Mouse (Mus musculus) frontal cortex, postnatal 10 days (tissue): ENCODE results near the gene Lin52.

Experiments
- DNase-seq, 2 experiments: peaks; one replicate each; pipeline ENCODE4 v3.0.0; 2022; ENCODE audit warnings: low spot score in 2 of 2, mixed read lengths in 1 of 2

Gene Lin52

DNA sequence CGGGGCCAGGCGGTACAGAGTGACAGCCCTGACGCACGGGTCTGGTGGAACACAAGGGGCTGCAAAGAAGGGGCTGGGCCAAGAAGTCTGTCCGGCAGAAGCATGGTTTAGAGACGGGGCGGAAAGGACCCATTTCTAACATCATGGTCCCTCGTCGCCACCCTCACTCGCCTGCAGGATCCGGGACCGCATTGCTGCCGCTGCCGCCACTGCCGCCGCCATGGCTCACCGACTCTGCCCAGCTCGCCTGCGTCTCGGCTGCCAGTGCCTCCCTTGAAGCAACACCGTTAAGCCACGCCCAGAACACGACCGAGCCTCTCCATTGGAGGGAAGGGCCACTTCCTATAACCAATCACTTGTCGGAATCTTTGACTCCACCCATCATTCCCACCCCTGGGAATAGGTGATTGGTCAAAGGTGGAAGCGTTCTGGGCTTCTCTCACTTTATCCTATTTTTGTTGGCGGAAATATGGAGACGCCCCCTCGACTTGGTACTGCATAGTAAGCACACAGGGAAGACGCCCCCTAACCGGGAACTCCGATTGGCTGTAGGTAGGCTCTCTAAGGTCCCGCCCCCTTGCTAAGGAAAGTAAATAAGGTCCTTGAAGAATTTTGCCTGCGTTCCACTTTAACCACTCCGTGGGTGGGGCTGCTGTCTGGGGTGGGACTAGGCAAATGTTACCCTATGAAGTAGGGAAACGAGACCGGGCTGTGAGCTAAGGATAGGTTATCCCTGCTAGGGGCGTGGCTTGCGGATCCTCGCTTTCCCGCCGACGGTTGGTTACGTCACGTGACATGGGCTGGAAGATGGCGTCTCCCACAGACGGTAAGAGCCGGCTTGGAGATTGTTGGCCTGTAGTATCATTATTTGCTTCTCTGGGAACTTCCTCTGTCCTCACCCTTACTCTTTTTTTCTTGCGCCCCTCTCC lies at the start of gene Lin52, which contains the start of gene Aldh6a1:
TSS of gene Lin52 (plus strand) at position 705 of the 929 bp plus-strand sequence.
TSS of gene Aldh6a1 (minus strand) at position 287 of the 929 bp plus-strand sequence.
- peak; percentile 97 to 99 for DNase-seq

DNA sequence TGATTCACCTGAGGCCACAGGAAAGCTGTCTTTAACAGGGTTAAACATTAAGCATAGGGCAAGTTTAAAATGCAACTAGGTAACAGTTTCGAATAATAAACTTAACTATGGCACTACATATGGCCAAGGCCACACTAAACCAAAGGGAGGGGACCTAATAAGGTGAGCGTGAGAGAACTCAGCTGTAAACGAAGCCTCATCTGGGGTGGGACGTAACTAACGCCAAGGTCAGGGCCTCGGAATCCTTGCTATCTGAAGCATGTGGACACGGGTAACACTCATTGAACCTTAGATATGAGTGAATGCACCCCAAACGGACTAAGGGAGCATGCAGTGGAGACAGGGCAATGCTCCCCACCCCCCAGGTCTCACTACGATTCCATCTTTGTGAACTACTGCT lies 48.3 kb upstream of the Lin52 start:
- DNase-seq, result no peak

DNA sequence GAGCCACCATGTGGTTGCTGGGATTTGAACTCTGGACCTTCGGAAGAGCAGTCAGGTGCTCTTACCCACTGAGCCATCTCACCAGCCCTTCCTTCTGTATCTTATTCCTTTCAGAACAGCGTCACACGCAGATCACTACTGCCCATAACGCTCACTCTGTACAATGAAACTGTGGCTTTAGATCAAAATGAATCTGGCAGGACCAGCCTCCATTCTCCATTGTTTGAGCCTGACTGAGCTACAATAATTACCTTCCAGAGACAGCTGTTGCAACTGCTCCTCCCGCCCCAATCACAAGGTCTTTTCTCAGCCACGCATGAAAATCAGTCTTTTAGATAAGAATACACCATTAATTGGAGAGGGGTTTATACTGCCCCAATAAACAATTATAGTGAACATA lies 46.7 kb upstream of the Lin52 start:
- no peak for DNase-seq

DNA sequence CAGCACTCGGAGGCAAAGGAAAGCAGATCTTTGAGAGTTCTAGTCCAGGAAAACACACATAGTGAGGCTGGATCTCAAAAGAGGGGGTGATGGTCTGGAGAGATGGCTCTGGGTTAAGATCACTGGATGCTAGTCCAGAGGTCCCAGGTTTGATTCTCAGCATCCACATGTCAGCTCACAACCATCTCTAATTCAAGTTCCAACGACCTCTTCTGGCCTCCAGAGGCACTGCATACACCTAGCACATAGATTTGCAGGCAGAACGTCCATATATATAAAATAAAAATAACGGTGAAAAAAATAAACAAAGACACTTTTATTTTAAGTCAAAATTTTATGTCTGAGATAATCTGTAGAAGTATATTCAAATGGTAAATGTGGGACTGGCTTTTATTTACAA lies 44.0 kb upstream of the Lin52 start:
- DNase-seq, result no peak

DNA sequence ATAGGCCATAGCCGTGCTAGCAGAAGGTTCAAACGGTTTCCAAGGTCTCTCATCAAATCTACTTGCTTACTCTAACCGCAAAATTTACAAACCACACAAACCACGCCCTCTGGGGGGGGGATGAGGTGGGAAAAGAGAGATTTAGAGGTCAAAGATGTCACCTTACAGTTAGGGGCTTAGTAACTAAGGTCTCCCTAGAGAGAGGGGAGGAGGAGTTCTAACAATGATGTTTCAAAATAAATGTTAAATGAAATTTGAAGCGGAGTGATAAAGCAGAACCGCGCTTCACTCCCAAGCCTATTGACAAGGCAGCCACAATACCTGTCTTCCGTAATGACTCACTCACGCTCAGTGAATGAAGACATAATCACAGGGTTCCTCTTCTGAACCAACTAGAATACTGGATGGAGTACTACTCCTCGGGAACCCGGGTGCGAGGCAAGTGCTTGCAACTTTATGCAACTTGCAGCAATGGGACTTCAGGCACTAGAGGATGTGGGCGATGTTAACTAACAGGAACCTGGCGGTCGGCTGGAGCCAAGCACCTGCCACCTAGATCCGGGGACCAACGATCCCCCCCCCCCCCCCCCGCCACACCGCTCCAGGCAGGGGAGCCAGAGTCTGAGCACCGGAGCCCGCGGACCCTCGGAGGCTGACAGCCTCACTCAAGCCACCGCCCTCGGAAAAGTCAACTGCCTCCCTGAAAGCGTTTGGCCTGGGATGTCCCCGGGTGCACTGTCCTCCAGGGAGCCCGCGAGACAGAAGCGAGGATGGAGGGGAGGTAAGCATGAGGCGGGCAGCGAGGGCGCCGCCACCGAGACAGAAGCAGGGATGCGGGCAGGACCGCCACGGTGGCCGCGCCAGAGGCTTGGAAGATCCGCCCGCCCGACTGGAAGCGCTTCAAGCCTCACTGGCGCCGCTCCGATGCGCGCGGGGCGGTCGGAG lies 43.1 kb upstream of the Lin52 start:
- peak in 1 of 2 experiments; percentile 20 for DNase-seq

DNA sequence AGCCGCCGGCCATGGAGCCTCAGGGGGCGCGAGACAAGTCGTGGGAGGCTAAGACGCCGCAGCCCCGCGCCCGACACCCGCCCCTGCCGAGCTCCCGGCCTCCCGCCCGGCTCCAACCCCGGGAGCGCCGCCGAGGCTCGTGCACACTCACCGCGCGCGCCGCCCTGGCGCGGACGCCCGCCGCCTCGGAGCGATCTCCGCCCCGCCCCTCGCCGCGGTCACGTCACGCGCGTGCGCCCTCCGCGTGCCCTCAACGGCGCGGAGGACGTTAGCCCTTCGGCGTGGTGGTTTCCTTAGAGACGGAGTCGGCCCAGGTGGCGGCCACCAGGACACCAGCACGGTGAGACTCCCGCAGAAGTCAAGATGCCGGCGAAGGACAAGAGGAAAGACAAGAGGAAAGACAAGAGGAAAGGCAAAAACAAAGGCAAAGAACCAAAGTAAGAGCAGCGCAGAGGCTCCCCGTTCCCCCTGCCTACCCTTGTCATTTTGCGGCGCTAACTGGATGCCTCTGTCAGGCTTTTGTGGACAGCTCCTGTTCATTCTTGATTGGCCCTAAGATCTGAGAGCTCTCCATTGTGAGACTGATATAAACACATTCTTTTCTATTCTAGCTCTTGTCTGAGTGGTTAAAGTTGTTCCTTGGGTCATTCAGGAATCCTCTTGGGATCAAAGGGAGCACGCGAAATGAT lies 42.3 kb upstream of the Lin52 start, which contains the start of the genes Entpd5 and Bbof1:
TSS of gene Entpd5 (minus strand) at position 211 of the 689 bp plus-strand sequence.
TSS of gene Bbof1 (plus strand) at position 253 of the 689 bp plus-strand sequence.
- peak; percentile 78 to 88 for DNase-seq

DNA sequence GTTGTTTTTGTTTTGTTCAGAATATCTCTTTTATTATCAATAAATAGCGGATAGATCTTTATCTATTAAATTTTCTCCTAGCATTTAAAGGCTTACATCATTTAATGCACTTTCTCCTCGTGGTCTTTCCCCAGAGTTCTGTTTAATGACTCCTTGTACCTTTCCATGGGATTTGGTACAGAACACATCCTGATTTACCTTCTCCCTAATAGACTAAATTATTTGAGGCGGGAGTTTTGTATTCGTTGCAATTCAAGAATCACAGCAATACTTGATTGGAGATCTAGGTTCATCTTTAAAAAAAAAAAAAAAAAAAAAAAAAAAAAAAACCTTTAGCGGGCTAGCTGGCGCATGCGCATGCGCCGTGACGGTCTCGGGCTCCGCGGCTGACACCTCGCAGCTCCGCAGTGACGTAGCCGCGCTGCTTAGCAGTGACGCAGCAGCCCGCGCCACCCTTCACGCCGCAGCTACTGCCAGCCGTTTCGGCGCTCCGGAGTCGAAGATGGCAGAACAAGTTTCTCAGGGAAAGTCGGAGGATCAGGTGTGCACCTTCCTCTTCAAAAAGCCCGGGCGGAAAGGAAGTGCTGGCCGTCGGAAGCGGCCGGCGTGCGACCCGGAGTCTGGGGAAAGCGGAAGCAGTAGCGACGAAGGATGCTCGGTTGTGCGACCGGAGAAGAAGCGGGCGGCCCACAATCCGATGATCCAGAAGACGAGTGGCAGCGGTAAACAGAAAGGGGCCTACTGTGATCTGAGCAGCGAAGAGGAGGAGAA lies 34.2 kb upstream of the Lin52 start, which contains the start of gene Rnf113a2:
TSS of gene Rnf113a2 (plus strand) at position 363 of the 771 bp plus-strand sequence.
- peak; percentile 79 to 81 for DNase-seq

DNA sequence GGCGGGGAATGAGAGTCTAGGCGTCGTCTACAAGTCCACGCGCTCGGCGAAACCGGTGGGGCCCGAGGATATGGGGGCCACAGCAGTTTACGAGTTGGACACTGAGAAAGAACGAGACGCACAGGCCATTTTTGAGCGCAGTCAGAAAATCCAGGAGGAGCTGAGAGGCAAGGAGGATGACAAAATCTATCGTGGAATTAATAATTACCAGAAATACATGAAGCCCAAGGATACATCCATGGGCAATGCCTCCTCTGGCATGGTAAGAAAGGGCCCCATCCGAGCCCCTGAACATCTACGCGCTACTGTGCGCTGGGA lies 33.7 kb upstream of the Lin52 start:
- DNase-seq, result no peak

DNA sequence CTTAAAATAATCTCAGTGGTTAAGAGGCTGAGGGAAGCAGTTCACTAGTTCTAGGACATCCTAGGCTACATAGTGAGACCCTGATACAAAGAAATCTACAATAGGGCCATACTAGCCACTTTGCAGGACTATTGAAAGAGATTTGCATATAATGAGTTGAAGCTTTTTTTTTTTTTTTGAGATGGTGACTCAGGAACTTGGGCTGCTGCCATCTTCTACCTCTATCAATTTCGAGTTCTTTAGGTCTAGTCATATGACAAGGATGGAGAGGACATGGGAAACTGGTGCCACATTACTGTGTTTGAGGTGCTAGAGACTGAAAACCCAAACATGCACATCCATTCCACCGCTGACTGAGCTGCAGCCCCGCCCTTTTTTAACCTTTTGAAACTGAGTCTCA lies 27.2 kb upstream of the Lin52 start:
- DNase-seq, result no peak

DNA sequence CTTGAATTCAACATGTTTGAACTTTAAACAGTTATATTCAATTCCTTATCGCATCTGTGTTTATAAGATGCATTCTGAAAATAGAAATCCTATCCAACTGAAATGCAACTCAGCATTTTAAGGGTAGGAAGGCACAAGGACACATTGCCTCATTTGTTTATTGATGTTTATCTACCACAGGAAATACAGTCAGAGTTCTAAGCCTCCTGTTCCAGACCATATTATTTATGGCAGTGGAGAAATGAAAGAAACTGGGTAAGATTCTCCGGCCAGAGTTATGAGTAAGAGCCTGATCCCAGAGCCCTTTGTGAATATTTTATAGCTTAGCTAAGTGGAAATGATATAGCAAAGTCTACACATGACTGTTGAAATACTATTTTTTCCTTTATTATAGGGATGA lies 21.4 kb upstream of the Lin52 start:
- no peak for DNase-seq

DNA sequence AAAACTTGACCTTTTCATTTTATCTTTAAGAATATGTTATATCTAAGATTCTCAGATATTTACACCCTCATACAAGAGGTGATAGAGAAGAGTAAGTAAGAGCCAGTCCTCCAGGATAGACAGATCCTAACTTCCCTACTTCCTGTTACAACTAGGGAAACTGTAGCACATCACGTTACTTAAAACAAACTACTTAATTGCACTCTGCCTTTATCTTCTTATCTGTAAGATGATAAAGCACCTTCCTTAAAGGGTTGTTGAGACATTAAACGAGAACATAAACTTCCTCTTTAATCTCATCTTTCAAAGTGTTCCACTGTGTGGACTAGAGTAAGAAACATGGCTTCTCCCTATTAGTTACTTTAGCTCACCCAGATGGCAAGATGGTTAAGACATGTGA lies 12.5 kb upstream of the Lin52 start:
- no peak for DNase-seq

DNA sequence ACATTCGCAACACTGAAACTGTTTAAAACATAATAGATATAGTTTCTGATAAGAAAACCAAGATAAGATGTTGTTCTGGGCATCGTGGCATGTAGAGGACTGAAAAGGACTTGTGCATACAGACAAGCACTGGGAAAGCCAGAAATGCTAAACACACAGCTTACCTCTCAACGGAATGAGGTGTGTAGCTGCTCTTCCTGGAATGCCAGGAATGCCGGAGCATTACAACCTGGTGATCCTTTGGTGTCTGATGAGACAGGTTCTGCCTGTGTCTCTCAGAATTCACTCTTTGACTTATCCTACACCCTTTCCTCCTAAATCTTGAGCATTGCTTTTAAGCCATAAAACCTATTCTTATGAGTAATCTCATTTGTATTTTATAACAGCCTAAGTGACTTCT lies 8.7 kb upstream of the Lin52 start:
- no peak for DNase-seq

DNA sequence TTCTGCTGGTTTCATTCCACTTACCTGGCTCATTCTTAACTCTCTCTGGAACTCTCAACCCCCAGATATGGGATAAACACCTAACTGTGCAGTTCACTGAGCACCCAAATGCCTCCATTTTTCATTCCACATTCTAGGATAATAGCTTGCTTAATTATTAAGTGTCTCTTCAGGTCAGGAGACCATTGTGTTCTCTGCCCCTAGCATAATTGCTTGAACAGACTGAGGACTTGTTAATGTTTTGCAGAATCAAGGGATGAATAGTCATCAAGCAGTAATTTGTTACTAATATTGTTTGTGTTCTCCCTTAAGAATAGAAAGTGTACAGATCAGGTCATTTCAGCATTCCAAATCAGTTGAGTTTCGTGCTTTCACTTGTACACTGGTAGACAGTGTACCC lies 3.8 kb upstream of the Lin52 start:
- DNase-seq, result no peak

DNA sequence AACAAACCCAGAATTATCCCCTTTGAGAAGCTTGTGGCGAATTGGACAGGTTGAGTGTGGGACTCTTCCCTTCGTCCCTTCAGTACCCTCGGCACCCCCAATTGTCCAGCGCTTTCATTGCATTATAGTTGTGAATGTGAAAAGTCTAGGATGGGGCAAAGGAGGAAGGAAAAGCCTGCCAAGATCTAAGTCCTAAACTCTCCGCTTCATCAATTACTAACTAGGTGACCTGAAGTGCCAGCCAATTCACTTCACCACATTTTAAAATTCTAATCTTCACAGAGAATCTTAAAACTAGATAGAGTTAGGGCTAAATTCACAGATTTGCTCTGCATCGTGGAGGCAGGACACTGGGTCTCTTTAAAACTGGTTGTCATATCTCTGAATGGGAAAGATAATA lies 3.0 kb upstream of the Lin52 start:
- DNase-seq, result no peak

DNA sequence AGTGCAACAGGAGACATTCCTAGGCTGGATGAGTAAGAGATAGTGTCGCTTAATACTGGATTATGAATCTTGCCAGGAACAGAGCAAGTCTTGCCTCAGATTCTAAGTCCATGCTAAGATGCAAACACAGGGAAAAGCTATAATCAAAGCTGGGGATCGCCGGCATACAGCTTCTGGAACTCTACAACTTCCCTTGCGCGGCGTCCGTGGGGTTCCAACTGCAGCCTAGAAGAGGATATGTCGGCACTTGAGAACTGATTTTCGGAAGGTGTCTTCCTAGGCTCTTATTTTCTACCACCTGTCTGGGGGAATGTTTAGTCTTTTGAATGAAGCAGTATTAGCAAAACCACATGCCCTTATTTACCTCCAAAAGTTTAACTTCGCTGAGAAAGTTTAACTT lies 1.3 kb upstream of the Lin52 start:
- DNase-seq, result no peak

DNA sequence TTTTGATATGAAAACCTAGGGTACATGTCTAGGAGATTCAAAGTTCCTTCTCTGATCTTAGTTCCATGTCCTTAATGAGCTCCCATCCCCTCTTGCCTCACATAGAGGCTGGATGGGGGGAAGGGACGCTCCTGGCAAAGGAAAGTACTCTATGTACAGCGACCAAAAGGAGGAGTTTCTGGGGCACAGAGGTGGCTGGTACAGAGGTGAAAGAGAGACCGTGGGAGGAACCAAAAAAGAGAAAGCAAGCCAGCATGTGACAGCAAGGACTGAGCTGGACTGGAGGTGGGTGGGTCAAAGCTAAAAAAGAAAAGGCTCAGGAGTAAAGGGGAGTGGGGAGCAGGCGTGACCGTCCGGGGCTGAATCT lies 888 bp upstream of the Lin52 start:
- no peak for DNase-seq

DNA sequence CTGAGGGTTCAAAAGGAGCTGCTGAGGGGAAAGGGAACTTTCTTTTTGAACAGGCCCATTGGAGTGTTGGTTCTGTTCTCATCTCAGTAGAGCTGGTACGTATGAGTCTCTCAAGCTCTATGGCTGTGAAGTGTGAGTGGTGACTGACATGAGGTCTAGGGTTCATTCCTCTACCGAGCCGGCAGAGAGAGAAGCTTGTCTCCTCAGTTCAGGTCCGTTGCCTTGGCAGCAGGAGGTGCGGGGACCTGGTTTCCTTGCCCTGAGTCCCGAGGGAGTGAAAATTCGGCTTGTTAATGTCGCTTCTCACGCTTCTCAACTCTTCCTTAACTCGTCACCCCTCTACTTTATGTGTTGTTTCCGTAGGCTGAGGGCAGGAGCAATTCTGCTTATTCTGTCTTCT lies 579 bp downstream of the Lin52 start:
- DNase-seq, result peak in 1 of 2 experiments; percentile 10

DNA sequence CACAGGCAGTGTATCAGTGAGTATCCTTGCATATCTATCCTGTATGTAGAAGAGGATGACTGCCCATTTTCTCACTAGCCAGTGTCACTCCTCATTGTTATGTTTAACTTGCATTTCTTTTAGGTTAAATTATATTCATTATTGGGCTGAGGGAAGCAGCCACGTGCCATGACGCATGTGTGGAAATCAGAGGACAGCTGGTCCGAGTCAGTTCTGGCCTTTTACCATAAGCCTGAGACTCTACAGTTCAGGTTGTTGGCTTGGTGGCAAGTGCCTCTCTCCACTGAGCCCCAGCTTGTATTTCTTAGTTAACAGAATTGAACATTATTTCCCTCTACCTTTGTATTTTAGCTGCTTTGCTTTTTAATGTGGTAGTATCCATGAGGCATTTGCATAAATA lies 5.7 kb downstream of the Lin52 start:
- DNase-seq, result no peak

DNA sequence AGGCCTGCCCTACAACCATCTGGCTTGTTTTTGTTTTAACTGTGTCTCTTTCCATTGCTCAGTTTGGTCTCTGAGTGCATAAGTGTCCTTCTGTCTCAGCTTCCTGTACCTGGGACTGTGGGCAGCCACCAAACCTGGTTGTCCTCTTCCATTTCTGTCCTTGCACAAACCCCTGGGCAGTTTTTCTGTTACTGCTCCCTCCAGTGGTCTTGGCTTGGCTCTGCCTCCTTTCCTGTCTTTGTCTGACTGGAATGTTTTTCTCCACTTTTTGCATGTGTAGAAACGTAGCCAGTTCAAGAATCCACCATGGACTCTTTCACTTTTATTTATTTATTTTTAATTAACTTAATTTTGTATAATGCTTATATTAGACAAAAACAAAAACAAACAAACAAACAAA lies 8.6 kb downstream of the Lin52 start:
- no peak for DNase-seq

DNA sequence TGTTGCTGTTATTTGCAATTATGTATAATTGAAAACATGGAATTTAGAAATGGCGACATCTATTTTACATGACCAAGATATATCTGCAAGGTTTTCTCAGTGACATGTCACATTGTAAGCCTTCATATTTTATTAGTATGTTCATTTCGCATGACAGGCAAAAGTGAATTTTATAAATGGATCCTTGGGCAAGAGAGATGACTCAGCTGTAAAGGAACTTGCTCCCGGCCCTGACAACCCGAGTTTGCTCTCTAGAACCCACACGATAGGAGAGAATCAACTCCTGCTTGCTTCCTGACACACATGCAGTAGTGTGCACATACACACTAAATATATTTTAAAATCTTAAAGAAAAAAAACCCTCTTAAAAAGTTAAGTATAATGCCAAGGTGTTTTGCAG lies 10.2 kb downstream of the Lin52 start:
- no peak for DNase-seq

DNA sequence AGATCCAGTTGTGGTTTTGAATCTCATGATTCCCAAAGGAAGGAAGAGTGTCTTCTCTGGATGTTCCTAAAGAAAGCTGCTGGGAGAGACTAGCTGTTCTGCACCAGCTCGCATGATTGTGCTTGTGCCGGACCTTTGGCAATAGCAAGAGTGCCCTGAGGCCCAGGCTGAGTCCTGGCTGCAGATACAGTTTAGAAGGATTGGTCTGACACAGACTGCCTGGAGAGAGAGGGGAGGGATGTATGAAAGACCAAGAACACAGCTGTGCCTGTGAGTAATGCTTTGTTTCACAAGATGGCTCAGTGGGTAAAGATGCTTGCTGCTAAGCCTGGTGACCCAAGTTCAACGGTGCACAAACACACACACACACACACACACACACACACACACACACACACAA lies 11.6 kb downstream of the Lin52 start:
- DNase-seq, result no peak
